Mouse (Mus musculus) lung, adult 2 months (tissue): Measurements from ENCODE around the gene Cdc42bpa.

Experiments used
- CTCF ChIP-seq: fragments of 200-500 bp; IDR thresholded peaks from 2 replicates; pipeline ENCODE4 v1.5.1; 2011; ENCODE audit warnings: mild to moderate bottlenecking, low read length, control low read depth; ENCODE audit not compliant: insufficient read depth
- POLR2A ChIP-seq: fragments of 200-500 bp; IDR thresholded peaks from 2 replicates; pipeline ENCODE4 v1.6.1; 2011; ENCODE audit warnings: low read depth, mild to moderate bottlenecking, control low read depth, low read length, borderline replicate concordance; ENCODE audit errors: extremely low read depth

DNA sequence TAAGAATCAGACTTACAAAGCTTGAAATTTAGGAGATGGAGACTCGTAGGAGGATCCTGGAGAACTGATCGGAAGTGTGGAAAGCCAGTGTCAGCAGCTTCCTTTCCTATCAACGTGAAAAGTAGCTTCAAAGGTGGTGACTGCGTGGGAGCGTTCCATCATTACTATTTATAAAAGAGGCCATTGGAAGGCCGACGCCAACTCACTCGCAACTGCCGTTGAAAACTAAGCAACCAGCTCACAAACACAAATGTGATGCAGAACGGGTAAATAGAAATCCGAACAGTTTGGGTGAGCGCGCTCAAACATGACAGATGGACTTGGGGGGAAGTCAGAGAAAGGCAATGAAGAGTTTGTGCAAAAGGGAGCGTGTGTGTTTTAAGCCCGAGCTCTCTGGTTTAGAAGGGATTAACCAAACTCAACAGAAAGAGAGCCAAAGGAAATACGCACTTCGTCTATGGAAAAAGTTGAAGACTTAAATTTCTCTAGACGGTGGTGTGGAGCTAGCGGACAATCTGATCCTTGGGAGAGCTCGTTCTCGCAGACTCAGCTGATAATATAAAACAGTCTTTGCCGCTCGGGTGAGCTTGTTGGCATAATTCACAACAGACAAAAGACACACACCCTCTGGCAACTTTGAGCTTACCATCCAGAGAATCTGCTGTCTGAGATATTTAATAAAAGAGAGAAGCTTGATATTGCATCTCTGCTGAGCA, 20.0 kb upstream of the Cdc42bpa start:
- TF ChIP-seq CTCF (no peak), POLR2A (no peak)
